Mouse (Mus musculus): ENCODE measurements around the gene 4930438A08Rik. TPM values are rescaled to one million over a fixed set of nuclear protein-coding genes. Genes with fewer than 3 reads are reported as not detected.

The 4930438A08Rik gene
- polyA plus RNA-seq (2015; fragmentation: Illumina TruSeq; extraction: RNeasy Lipid Tissue Mini Kit (QIAGEN cat#74804); ENCODE audit: insufficient read depth, low read depth, low replicate concordance): not detected

DNA sequence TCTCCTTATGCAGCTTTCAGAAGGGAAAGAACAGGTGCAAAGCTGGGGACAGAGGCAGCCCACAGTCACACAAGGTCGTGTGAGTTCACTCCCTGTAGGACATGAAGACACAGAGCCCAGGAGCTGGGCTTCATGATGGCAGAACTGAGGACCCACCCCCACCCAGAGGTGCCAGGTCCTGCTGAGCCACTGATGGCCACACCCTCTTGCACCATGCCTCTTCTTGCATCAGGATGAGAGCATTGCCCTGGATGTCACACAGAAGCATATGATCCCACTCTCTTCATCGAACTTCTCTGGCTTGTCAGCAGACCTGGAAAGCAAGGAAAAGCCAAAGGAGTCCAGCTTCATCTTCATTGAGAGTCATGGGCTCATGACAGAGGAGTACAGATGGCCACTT is at the start of gene 4930438A08Rik:
4930438A08Rik (plus strand) TSS at position 228 of the 400 bp plus-strand sequence.

DNA sequence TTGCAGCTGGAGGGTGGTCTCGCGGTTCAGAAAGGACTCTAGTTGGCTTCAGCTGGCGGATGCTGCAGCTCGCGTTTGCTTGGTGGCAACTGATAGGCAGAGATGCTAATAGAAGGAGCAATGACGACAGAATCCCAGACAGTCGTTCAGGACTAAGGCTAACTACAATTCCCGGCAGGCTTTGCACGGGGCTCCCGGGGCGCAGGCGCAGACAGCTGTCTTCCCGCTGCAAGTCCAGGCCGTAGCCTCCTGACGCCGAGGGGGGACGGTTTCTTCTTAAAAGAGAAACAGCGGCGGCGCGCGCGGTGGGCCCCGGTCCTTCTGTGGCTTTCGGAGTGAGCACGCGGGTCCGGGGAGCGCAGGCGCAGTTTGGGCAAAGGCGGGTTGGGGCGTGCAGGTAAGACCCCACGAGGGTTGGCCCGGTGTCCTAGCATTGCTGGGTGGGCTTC is 32.3 kb downstream of the 4930438A08Rik start, which contains the start of gene Zfp692:
Zfp692 (plus strand) TSS at position 210 of the 449 bp plus-strand sequence.

DNA sequence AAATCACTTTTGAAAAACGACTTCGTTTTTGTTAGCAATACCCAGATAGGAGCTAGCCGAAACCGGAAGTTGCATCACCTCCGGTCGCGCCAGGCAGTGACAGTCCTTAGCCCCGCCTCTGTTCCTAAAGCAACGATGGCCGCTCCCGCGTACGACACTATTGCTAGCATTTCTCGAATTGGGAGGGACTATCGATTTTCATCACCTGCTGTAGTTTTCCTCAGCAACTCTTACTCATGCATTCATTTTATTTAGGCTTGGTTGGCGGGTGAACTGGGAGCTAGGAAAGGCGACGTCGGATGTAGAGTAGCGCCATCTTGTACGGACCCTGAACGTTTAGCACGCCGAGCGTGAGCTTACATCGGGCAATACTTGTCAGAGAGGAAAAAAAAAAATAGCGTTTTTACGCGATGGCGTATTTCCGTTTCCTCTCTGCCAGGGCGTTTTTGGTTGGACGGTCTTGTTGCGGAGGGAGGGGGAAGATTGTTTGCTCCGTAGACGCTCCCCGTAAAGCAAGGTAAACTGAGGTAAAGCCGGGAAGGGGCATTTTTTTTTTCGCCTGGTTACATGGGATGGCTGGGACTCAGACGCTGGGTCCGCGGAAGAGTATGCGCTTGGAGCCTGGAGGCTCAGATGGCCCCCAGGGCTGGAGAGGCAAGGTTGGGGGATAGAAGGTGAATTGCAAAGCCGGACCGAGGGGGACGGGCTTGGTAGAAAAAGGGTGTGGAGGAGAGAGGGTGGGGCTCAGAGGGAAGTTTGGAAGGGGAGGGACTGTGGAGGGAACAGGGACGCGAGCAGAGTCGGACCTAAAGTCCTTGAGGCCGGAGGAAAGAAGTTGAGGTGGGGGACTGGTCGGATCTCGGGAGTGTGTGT is 55.9 kb downstream of the 4930438A08Rik start, which contains the start of the genes Zfp672 and Sh3bp5l:
Zfp672 (minus strand) TSS at position 64 of the 873 bp plus-strand sequence.
Sh3bp5l (plus strand) TSS at position 449 of the 873 bp plus-strand sequence.

Other genes starting within 250 kb of the 4930438A08Rik start
- not detected for gene Gm12248, start 181.7 kb upstream of the 4930438A08Rik start, polyA plus RNA-seq (2015; fragmentation: Illumina TruSeq; extraction: RNeasy Lipid Tissue Mini Kit (QIAGEN cat#74804); ENCODE audit: insufficient read depth, low read depth, low replicate concordance)
- gene Cnot8, start 170.6 kb upstream of the 4930438A08Rik start, polyA plus RNA-seq (2015; fragmentation: Illumina TruSeq; extraction: RNeasy Lipid Tissue Mini Kit (QIAGEN cat#74804); ENCODE audit: insufficient read depth, low read depth, low replicate concordance): 18.3 TPM
- gene Gemin5, start 106.3 kb upstream of the 4930438A08Rik start, polyA plus RNA-seq (2015; fragmentation: Illumina TruSeq; extraction: RNeasy Lipid Tissue Mini Kit (QIAGEN cat#74804); ENCODE audit: insufficient read depth, low read depth, low replicate concordance): 1.6 TPM
- gene Mrpl22, start 103.1 kb upstream of the 4930438A08Rik start, polyA plus RNA-seq (2015; fragmentation: Illumina TruSeq; extraction: RNeasy Lipid Tissue Mini Kit (QIAGEN cat#74804); ENCODE audit: insufficient read depth, low read depth, low replicate concordance): 8.8 TPM
- gene Igtp, start 75.2 kb upstream of the 4930438A08Rik start, polyA plus RNA-seq (2015; fragmentation: Illumina TruSeq; extraction: RNeasy Lipid Tissue Mini Kit (QIAGEN cat#74804); ENCODE audit: insufficient read depth, low read depth, low replicate concordance): 8.3 TPM
- 6.7 TPM for gene Irgm2, start 75.2 kb upstream of the 4930438A08Rik start, polyA plus RNA-seq (2015; fragmentation: Illumina TruSeq; extraction: RNeasy Lipid Tissue Mini Kit (QIAGEN cat#74804); ENCODE audit: insufficient read depth, low read depth, low replicate concordance)
- gene Zfp692, start 32.3 kb downstream of the 4930438A08Rik start, polyA plus RNA-seq (2015; fragmentation: Illumina TruSeq; extraction: RNeasy Lipid Tissue Mini Kit (QIAGEN cat#74804); ENCODE audit: insufficient read depth, low read depth, low replicate concordance): 19.3 TPM
- 11.3 TPM for gene Zfp672, start 55.5 kb downstream of the 4930438A08Rik start, polyA plus RNA-seq (2015; fragmentation: Illumina TruSeq; extraction: RNeasy Lipid Tissue Mini Kit (QIAGEN cat#74804); ENCODE audit: insufficient read depth, low read depth, low replicate concordance)
- gene Sh3bp5l, start 55.9 kb downstream of the 4930438A08Rik start, polyA plus RNA-seq (2015; fragmentation: Illumina TruSeq; extraction: RNeasy Lipid Tissue Mini Kit (QIAGEN cat#74804); ENCODE audit: insufficient read depth, low read depth, low replicate concordance): 5.0 TPM
- not detected for gene Lypd8, start 104.2 kb downstream of the 4930438A08Rik start, polyA plus RNA-seq (2015; fragmentation: Illumina TruSeq; extraction: RNeasy Lipid Tissue Mini Kit (QIAGEN cat#74804); ENCODE audit: insufficient read depth, low read depth, low replicate concordance)
- gene 1810065E05Rik, start 146.3 kb downstream of the 4930438A08Rik start, polyA plus RNA-seq (2015; fragmentation: Illumina TruSeq; extraction: RNeasy Lipid Tissue Mini Kit (QIAGEN cat#74804); ENCODE audit: insufficient read depth, low read depth, low replicate concordance): not detected
- not detected for gene Gm12253, start 157.8 kb downstream of the 4930438A08Rik start, polyA plus RNA-seq (2015; fragmentation: Illumina TruSeq; extraction: RNeasy Lipid Tissue Mini Kit (QIAGEN cat#74804); ENCODE audit: insufficient read depth, low read depth, low replicate concordance)
- not detected for gene Lypd9, start 178.1 kb downstream of the 4930438A08Rik start, polyA plus RNA-seq (2015; fragmentation: Illumina TruSeq; extraction: RNeasy Lipid Tissue Mini Kit (QIAGEN cat#74804); ENCODE audit: insufficient read depth, low read depth, low replicate concordance)
- not detected for gene Olfr30, start 187.5 kb downstream of the 4930438A08Rik start, polyA plus RNA-seq (2015; fragmentation: Illumina TruSeq; extraction: RNeasy Lipid Tissue Mini Kit (QIAGEN cat#74804); ENCODE audit: insufficient read depth, low read depth, low replicate concordance)
- gene Olfr332, start 217.8 kb downstream of the 4930438A08Rik start, polyA plus RNA-seq (2015; fragmentation: Illumina TruSeq; extraction: RNeasy Lipid Tissue Mini Kit (QIAGEN cat#74804); ENCODE audit: insufficient read depth, low read depth, low replicate concordance): not detected
- not detected for gene Olfr331, start 227.8 kb downstream of the 4930438A08Rik start, polyA plus RNA-seq (2015; fragmentation: Illumina TruSeq; extraction: RNeasy Lipid Tissue Mini Kit (QIAGEN cat#74804); ENCODE audit: insufficient read depth, low read depth, low replicate concordance)